Mouse (Mus musculus): ENCODE results near the gene Ep300. TPM values are rescaled to one million over a fixed set of nuclear protein-coding genes. Genes with fewer than 3 reads are reported as not detected.

Gene Ep300
- total and polyA plus RNA-seq, 3 experiments, result 26.4 to 232 (median 34.3) TPM

DNA sequence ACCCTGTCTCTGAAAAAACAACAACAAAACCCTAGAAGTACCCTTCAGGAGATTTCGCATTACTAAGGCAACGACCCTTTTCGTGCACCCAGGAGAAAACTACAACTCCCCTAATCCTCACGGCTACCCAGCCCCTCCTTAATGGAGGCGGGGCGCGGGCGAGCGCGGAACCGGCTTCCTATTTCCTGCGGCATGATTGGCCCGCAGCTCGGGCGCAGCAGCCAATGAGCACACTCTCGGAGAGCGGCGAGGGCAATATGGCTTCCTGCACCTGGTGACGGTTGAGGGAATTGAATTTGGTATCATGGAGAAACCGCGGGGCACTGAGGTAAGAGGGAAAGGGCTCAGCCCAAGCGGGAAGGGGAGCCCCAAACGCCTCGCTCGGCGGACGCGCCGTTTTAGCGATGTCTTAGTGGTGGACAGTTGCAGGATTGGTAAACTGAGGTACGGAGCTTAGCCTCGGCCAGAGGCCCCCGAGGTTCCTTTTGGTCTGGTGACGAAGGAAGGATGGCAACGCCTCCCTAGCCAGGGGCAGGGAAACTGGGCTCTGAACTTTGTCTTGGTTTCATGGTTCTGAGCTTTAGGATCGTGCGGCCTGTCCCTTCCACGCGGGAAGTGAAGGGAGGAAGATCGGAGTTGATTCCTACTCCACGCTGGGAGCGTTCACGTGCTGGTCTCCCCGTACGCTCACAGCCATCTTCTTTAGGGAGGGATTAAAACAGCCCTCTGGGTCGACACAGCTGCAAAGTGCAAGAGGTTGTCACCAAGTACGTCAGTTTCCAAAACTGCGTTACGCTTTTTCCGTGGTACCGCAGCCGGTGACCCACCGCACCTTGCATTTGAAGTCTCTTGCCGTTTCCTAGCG lies 78.8 kb downstream of the Ep300 start, which contains the start of gene L3mbtl2:
Gene L3mbtl2, plus strand, starts transcription at position 193 of the 865 bp plus-strand sequence.
- DNase-seq (ENCODE audit: low spot score) (peak; percentile 95), ATAC-seq (ENCODE audit: extremely low read depth, insufficient number of reproducible peaks, low FRiP score, poor library complexity, severe bottlenecking) (peak; percentile 95)
- peak within 1 kb of the TSS; percentile 84 for H3K4me3 ChIP-seq (ENCODE audit: low read depth, low read length)
- no peaks in the 10 kb centered on the region for H3K9me3 ChIP-seq (replicated peaks)
- H3K4me1 ChIP-seq (ENCODE audit: insufficient read depth, low read depth, low read length), result peaks cover 26% of the 10 kb centered on the region
- peaks cover 22% of the 10 kb centered on the region for H3K36me3 ChIP-seq (replicated peaks)
- H3K27me3 ChIP-seq (ENCODE audit: insufficient read depth, low read length), result peaks cover 3% of the 10 kb centered on the region; the same call in 1 of the 2 replicates
- TF ChIP-seq GATA1 (IDR thresholded peaks at IDR 0.05; ENCODE audit: borderline replicate concordance, low read length), result no peak
- TF ChIP-seq TAL1 (conservative IDR thresholded peaks at IDR 0.05; ENCODE audit: low read depth, low read length), result no peak
- TF ChIP-seq CTCF (IDR thresholded peaks at IDR 0.05; ENCODE audit: low read depth, low read length), result no peak
- TF ChIP-seq GATA2 (IDR thresholded peaks at IDR 0.05; ENCODE audit: borderline replicate concordance, low read depth, low read length), result no peak
- TF ChIP-seq POLR2AphosphoS5 (IDR thresholded peaks at IDR 0.05; ENCODE audit: insufficient replicate concordance, low read depth, low read length), result no peak

- TF ChIP-seq POLR2AphosphoS5 (IDR thresholded peaks at IDR 0.05; ENCODE audit: insufficient replicate concordance, low read depth, low read length), result no peak
- TF ChIP-seq GATA2 (IDR thresholded peaks at IDR 0.05; ENCODE audit: borderline replicate concordance, low read depth, low read length), result no peak
- no peak for TF ChIP-seq GATA1 (IDR thresholded peaks at IDR 0.05; ENCODE audit: borderline replicate concordance, low read length)
- no peak for TF ChIP-seq CTCF (IDR thresholded peaks at IDR 0.05; ENCODE audit: low read depth, low read length)
- TF ChIP-seq TAL1 (conservative IDR thresholded peaks at IDR 0.05; ENCODE audit: low read depth, low read length), result no peak
- H3K4me1 ChIP-seq (ENCODE audit: insufficient read depth, low read depth, low read length), result peaks cover 25% of the 10 kb centered on the region
- H3K27me3 ChIP-seq (ENCODE audit: insufficient read depth, low read length), result no peaks in the 10 kb centered on the region
- ATAC-seq (ENCODE audit: extremely low read depth, insufficient number of reproducible peaks, low FRiP score, poor library complexity, severe bottlenecking), result no peak
- H3K9me3 ChIP-seq (replicated peaks), result no peaks in the 10 kb centered on the region
- DNase-seq (ENCODE audit: low spot score), result no peak
- H3K4me3 ChIP-seq (ENCODE audit: low read depth, low read length), result no peak overlapping the region
- peaks cover 49% of the 10 kb centered on the region for H3K36me3 ChIP-seq (replicated peaks)
Measured at GRCm38 (mm10) chr15:81666957-81667356, 81.8 kb downstream of the Ep300 start.

GRCm38 (mm10) chr15:81670231-81670640 lies 85.1 kb downstream of the Ep300 start:
- peaks cover 77% of the 10 kb centered on the region for H3K36me3 ChIP-seq (replicated peaks)
- peaks cover 17% of the 10 kb centered on the region for H3K4me1 ChIP-seq (ENCODE audit: insufficient read depth, low read depth, low read length)
- ATAC-seq (ENCODE audit: extremely low read depth, insufficient number of reproducible peaks, low FRiP score, poor library complexity, severe bottlenecking), result no peak
- TF ChIP-seq GATA2 (IDR thresholded peaks at IDR 0.05; ENCODE audit: borderline replicate concordance, low read depth, low read length) (no peak), POLR2AphosphoS5 (IDR thresholded peaks at IDR 0.05; ENCODE audit: insufficient replicate concordance, low read depth, low read length) (no peak), GATA1 (IDR thresholded peaks at IDR 0.05; ENCODE audit: borderline replicate concordance, low read length) (no peak), CTCF (IDR thresholded peaks at IDR 0.05; ENCODE audit: low read depth, low read length) (no peak), TAL1 (conservative IDR thresholded peaks at IDR 0.05; ENCODE audit: low read depth, low read length) (no peak)
- peak; percentile 46 for DNase-seq (ENCODE audit: low spot score)
- H3K4me3 ChIP-seq (ENCODE audit: low read depth, low read length), result no peak overlapping the region
- H3K9me3 ChIP-seq (replicated peaks), result no peaks in the 10 kb centered on the region
- no peaks in the 10 kb centered on the region for H3K27me3 ChIP-seq (ENCODE audit: insufficient read depth, low read length)

DNA sequence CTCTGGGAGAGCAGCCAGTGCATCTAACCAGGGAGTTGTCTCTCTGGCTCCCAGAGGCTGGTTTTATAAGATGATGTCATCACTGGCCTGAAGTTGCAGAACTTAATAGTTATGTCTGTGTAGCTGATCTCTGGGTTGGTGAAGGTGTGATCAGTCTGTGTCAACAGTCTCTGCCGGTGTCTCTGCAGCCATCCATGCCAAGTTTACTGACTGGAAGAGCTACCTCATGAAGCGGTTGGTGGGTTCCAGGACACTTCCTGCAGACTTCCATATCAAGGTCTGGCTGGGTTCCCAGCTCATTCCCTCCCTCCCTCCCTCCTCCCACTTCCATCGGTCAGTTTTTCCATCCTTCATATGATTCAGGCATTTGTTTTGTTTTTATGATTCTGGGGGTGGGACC lies 91.5 kb downstream of the Ep300 start:
- peaks cover 92% of the 10 kb centered on the region for H3K36me3 ChIP-seq (replicated peaks)
- H3K4me3 ChIP-seq (ENCODE audit: low read depth, low read length), result no peak overlapping the region
- DNase-seq (ENCODE audit: low spot score), result no peak
- H3K9me3 ChIP-seq (replicated peaks), result no peaks in the 10 kb centered on the region
- peaks cover 3% of the 10 kb centered on the region; the same call in 1 of the 2 replicates for H3K4me1 ChIP-seq (ENCODE audit: insufficient read depth, low read depth, low read length)
- no peak for ATAC-seq (ENCODE audit: extremely low read depth, insufficient number of reproducible peaks, low FRiP score, poor library complexity, severe bottlenecking)
- no peaks in the 10 kb centered on the region for H3K27me3 ChIP-seq (ENCODE audit: insufficient read depth, low read length)
- TF ChIP-seq POLR2AphosphoS5 (IDR thresholded peaks at IDR 0.05; ENCODE audit: insufficient replicate concordance, low read depth, low read length), result no peak
- TF ChIP-seq CTCF (IDR thresholded peaks at IDR 0.05; ENCODE audit: low read depth, low read length), result no peak
- TF ChIP-seq GATA2 (IDR thresholded peaks at IDR 0.05; ENCODE audit: borderline replicate concordance, low read depth, low read length), result no peak
- TF ChIP-seq GATA1 (IDR thresholded peaks at IDR 0.05; ENCODE audit: borderline replicate concordance, low read length), result no peak
- TF ChIP-seq TAL1 (conservative IDR thresholded peaks at IDR 0.05; ENCODE audit: low read depth, low read length), result no peak

- no peak for DNase-seq (ENCODE audit: low spot score)
- H3K36me3 ChIP-seq (replicated peaks), result peaks cover 97% of the 10 kb centered on the region
- ATAC-seq (ENCODE audit: extremely low read depth, insufficient number of reproducible peaks, low FRiP score, poor library complexity, severe bottlenecking), result no peak
- TF ChIP-seq POLR2AphosphoS5 (IDR thresholded peaks at IDR 0.05; ENCODE audit: insufficient replicate concordance, low read depth, low read length), result no peak
- no peak for TF ChIP-seq GATA2 (IDR thresholded peaks at IDR 0.05; ENCODE audit: borderline replicate concordance, low read depth, low read length)
- no peak for TF ChIP-seq TAL1 (conservative IDR thresholded peaks at IDR 0.05; ENCODE audit: low read depth, low read length)
- no peak for TF ChIP-seq CTCF (IDR thresholded peaks at IDR 0.05; ENCODE audit: low read depth, low read length)
- no peak for TF ChIP-seq GATA1 (IDR thresholded peaks at IDR 0.05; ENCODE audit: borderline replicate concordance, low read length)
- H3K4me3 ChIP-seq (ENCODE audit: low read depth, low read length), result no peak overlapping the region
- no peaks in the 10 kb centered on the region for H3K9me3 ChIP-seq (replicated peaks)
- peaks cover 3% of the 10 kb centered on the region; the same call in 1 of the 2 replicates for H3K4me1 ChIP-seq (ENCODE audit: insufficient read depth, low read depth, low read length)
- no peaks in the 10 kb centered on the region for H3K27me3 ChIP-seq (ENCODE audit: insufficient read depth, low read length)
Measured at GRCm38 (mm10) chr15:81680301-81680805, 95.2 kb downstream of the Ep300 start.

All from G1E (cell line).